Mouse (Mus musculus): ENCODE measurements around the gene Sel1l3. TPM values are rescaled to one million over a fixed set of nuclear protein-coding genes. Genes with fewer than 3 reads are reported as not detected.

Gene Sel1l3
- polyA plus RNA-seq (2015; fragmentation: Nextera tagmentation; extraction: Ambion mirVana): 5.6 and 6.2 TPM in 2 replicates

DNA sequence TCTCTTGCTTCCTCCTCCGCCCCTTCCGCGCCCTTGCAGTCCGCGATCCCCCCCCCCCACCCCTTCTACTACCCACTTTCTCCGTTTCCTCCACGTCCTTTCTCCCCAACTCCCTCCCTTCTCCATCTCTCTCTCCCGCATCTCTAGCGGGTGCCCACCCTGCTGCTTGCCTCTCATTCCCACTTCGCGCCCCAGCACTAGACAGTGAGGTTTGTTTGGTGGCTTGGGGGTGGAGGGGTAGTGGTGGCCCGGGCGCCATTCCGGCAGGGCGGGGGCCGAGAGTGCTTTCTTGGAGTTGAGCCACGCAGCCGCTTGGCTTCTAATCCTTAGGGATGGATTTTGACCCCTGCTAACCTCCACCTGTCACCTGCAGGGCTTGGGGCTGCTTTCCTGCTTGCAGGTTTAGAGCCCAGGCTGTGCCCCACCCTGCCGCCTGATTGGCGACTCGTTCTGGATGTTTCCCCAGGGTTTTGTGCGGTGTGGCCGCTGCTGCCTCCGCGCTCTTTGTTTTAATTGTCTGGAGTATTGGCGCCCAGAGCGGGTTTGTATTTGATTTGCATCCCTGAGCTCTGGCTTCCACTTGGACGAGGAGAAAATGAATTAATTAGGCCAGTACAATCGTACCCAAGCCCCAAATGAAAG, at the start of gene Sel1l3:
Gene Sel1l3, minus strand, starts transcription at position 217 of the 642 bp plus-strand sequence.
- peak within 1 kb of the TSS; percentile 98 for H3K4me2 ChIP-seq (ENCODE audit: low read length)
- peak within 1 kb of the TSS; percentile 81 for H3K4me3 ChIP-seq (ENCODE audit: low read length)
- no peaks in the 10 kb centered on the region for H3K27me3 ChIP-seq (replicated peaks; ENCODE audit: control insufficient read depth, insufficient read depth, low read length)
- WGBS: 2% methylated on average over 25 of the region's 29 CpGs
- H3K9me3 ChIP-seq (ENCODE audit: control insufficient read depth, low read length): no peaks in the 10 kb centered on the region
- H3K27ac ChIP-seq (ENCODE audit: low read depth, low read length): peak within 1 kb of the TSS; percentile 71
- peak; percentile 67 for ATAC-seq
- H3K36me3 ChIP-seq (ENCODE audit: control insufficient read depth, insufficient read depth, low read length): no peaks in the 10 kb centered on the region
- H3K4me1 ChIP-seq (ENCODE audit: control insufficient read depth, insufficient read depth, low read depth, low read length): peaks cover 18% of the 10 kb centered on the region
- peak within 1 kb of the TSS; percentile 83 for H3K9ac ChIP-seq (ENCODE audit: low read depth, low read length)

DNA sequence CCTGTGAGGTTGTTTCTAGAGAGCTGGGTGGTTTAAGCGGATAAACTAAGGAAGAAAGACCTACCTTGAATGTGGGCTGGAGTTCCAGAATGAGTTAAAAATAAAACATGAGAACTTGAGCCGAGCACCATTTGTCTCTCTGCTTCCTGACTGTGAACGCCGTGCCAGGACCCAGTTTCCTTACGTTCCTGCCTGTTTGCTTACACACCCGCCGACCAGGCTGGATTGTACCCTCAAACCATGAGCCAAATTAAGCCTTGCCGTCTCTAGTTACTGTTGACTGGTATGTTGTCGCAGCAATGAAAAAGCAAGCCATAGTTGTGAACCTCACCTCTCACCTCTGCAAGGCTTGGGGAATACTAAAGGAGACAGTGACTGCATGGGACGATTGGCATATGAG, 48.3 kb upstream of the Sel1l3 start:
- Histone ChIP-seq H3K27ac (ENCODE audit: low read depth, low read length) (no peak overlapping the region), H3K9me3 (ENCODE audit: control insufficient read depth, low read length) (no peaks in the 10 kb centered on the region), H3K4me2 (ENCODE audit: low read length) (no peak overlapping the region), H3K27me3 (replicated peaks; ENCODE audit: control insufficient read depth, insufficient read depth, low read length) (no peaks in the 10 kb centered on the region), H3K4me3 (ENCODE audit: low read length) (no peak overlapping the region), H3K36me3 (ENCODE audit: control insufficient read depth, insufficient read depth, low read length) (no peaks in the 10 kb centered on the region), H3K4me1 (ENCODE audit: control insufficient read depth, insufficient read depth, low read depth, low read length) (no peaks in the 10 kb centered on the region; the same call in 1 of the 2 replicates), H3K9ac (ENCODE audit: low read depth, low read length) (no peak overlapping the region)
- no peak for ATAC-seq
- 91% methylated on average over 10 of the region's 10 CpGs for WGBS

- no peaks in the 10 kb centered on the region for H3K27me3 ChIP-seq (replicated peaks; ENCODE audit: control insufficient read depth, insufficient read depth, low read length)
- no peak for ATAC-seq
- H3K36me3 ChIP-seq (ENCODE audit: control insufficient read depth, insufficient read depth, low read length): no peaks in the 10 kb centered on the region
- 55% methylated on average over 5 of the region's 5 CpGs for WGBS
- no peaks in the 10 kb centered on the region; the same call in 1 of the 2 replicates for H3K4me1 ChIP-seq (ENCODE audit: control insufficient read depth, insufficient read depth, low read depth, low read length)
- no peak overlapping the region for H3K4me3 ChIP-seq (ENCODE audit: low read length)
- H3K27ac ChIP-seq (ENCODE audit: low read depth, low read length): no peak overlapping the region
- no peak overlapping the region for H3K9ac ChIP-seq (ENCODE audit: low read depth, low read length)
- H3K9me3 ChIP-seq (ENCODE audit: control insufficient read depth, low read length): no peaks in the 10 kb centered on the region
- H3K4me2 ChIP-seq (ENCODE audit: low read length): no peak overlapping the region
These were observed 46.2 kb upstream of the Sel1l3 start for GRCm38 (mm10) chr5:53259894-53260293.

DNA sequence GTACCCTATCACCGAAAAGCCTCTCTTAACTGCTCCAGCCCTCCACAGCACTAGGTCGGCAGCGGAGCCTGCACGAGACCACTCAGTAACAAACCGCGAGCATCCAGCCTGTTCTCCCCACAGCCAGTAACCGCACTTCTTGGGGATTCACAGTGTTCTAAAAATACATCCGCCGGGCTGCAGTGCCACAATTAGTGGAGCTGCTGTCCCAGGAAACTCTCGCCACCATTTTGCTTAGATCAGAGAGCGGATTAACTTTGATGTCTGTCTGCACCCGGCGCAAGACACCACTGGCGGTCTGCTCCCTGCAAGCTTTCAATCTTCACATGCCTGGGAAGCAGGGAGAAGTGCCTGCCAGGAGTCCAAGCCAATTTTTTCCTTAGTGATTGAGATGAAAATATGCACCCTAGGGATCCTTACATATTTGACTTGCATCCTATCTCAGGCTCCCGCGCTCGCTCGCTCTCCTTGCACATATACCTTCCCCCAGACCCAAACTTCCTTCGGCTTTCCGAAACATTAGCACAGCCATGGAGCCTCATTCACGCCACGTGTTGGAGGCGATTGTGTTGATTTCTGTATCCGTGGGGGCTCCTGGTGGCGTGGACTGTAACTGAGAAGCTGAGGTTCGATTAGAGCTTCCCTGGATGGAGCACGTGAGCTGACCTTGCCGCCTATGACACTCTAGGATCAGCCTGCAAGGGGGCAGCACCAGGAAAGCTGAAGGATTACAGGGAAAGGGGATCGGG, 44.5 kb upstream of the Sel1l3 start:
- peak overlapping the region; percentile 42 for H3K9ac ChIP-seq (ENCODE audit: low read depth, low read length)
- H3K4me3 ChIP-seq (ENCODE audit: low read length): peak overlapping the region; percentile 35
- peak overlapping the region; percentile 68 for H3K4me2 ChIP-seq (ENCODE audit: low read length)
- no peaks in the 10 kb centered on the region; the same call in 1 of the 2 replicates for H3K4me1 ChIP-seq (ENCODE audit: control insufficient read depth, insufficient read depth, low read depth, low read length)
- WGBS: 4% methylated on average over 29 of the region's 29 CpGs
- H3K36me3 ChIP-seq (ENCODE audit: control insufficient read depth, insufficient read depth, low read length): no peaks in the 10 kb centered on the region
- ATAC-seq: peak; percentile 67
- H3K27me3 ChIP-seq (replicated peaks; ENCODE audit: control insufficient read depth, insufficient read depth, low read length): no peaks in the 10 kb centered on the region
- no peaks in the 10 kb centered on the region for H3K9me3 ChIP-seq (ENCODE audit: control insufficient read depth, low read length)
- no peak overlapping the region for H3K27ac ChIP-seq (ENCODE audit: low read depth, low read length)

DNA sequence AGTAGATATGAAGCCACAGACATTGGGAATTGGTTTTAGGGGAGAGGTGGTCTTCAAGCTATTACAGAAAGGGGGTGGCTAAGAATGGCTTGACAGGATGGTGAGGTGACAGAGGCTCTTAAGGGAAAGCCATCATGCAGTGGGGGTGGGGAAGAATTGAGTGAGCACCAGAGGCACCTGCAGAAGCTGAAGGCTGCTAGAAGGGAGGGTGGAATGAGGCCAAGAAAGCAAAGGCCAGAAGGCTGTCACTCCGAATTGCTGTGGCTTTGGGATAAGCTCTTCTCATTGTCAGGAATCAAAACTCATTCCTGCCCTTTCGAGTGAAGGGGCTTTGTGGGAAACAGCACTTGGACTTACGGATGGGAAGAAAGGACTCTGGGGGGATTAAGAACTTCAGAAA, 41.1 kb upstream of the Sel1l3 start:
- ATAC-seq: no peak
- no peak overlapping the region for H3K9ac ChIP-seq (ENCODE audit: low read depth, low read length)
- H3K27me3 ChIP-seq (replicated peaks; ENCODE audit: control insufficient read depth, insufficient read depth, low read length): no peaks in the 10 kb centered on the region
- H3K36me3 ChIP-seq (ENCODE audit: control insufficient read depth, insufficient read depth, low read length): no peaks in the 10 kb centered on the region
- H3K4me2 ChIP-seq (ENCODE audit: low read length): no peak overlapping the region
- H3K4me1 ChIP-seq (ENCODE audit: control insufficient read depth, insufficient read depth, low read depth, low read length): no peaks in the 10 kb centered on the region; the same call in 1 of the 2 replicates
- WGBS: 67% methylated on average over 3 of the region's 3 CpGs
- H3K27ac ChIP-seq (ENCODE audit: low read depth, low read length): no peak overlapping the region
- H3K4me3 ChIP-seq (ENCODE audit: low read length): no peak overlapping the region
- H3K9me3 ChIP-seq (ENCODE audit: control insufficient read depth, low read length): no peaks in the 10 kb centered on the region

DNA sequence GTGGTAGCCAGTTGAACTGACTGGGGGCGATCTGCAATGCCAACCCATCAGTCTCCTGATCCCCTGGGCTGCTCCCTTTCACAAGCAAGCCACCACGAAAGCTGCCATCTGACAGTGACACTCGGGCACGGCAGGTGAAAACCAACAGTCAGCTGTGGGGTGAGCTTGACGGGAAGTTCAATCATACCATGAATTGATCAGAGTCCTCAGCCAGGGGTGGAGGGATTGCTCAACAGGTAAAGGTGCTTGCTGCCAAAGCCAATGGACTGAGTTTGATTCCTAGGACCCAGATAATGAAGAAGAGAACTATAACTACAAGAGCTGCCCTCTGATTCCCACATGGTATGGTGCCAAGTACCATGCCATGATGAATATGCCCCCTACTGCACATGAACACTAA, 40.4 kb upstream of the Sel1l3 start:
- no peaks in the 10 kb centered on the region for H3K9me3 ChIP-seq (ENCODE audit: control insufficient read depth, low read length)

GRCm38 (mm10) chr5:53249431-53250061, 35.8 kb upstream of the Sel1l3 start:
- 44% methylated on average over 4 of the region's 4 CpGs for WGBS
- Histone ChIP-seq H3K4me1 (ENCODE audit: control insufficient read depth, insufficient read depth, low read depth, low read length) (peaks cover 2% of the 10 kb centered on the region), H3K36me3 (ENCODE audit: control insufficient read depth, insufficient read depth, low read length) (no peaks in the 10 kb centered on the region), H3K9ac (ENCODE audit: low read depth, low read length) (no peak overlapping the region), H3K4me3 (ENCODE audit: low read length) (no peak overlapping the region), H3K9me3 (ENCODE audit: control insufficient read depth, low read length) (no peaks in the 10 kb centered on the region), H3K4me2 (ENCODE audit: low read length) (no peak overlapping the region), H3K27ac (ENCODE audit: low read depth, low read length) (no peak overlapping the region), H3K27me3 (replicated peaks; ENCODE audit: control insufficient read depth, insufficient read depth, low read length) (no peaks in the 10 kb centered on the region)
- peak; percentile 79 for ATAC-seq

More for the DNA sequence above, 40.4 kb upstream of the Sel1l3 start:
- Histone ChIP-seq H3K27me3 (replicated peaks; ENCODE audit: control insufficient read depth, insufficient read depth, low read length) (no peaks in the 10 kb centered on the region), H3K4me1 (ENCODE audit: control insufficient read depth, insufficient read depth, low read depth, low read length) (no peaks in the 10 kb centered on the region; the same call in 1 of the 2 replicates), H3K36me3 (ENCODE audit: control insufficient read depth, insufficient read depth, low read length) (no peaks in the 10 kb centered on the region), H3K9ac (ENCODE audit: low read depth, low read length) (no peak overlapping the region), H3K4me2 (ENCODE audit: low read length) (no peak overlapping the region), H3K27ac (ENCODE audit: low read depth, low read length) (no peak overlapping the region), H3K4me3 (ENCODE audit: low read length) (no peak overlapping the region)
- ATAC-seq: no peak
- 72% methylated on average over 5 of the region's 5 CpGs for WGBS

DNA sequence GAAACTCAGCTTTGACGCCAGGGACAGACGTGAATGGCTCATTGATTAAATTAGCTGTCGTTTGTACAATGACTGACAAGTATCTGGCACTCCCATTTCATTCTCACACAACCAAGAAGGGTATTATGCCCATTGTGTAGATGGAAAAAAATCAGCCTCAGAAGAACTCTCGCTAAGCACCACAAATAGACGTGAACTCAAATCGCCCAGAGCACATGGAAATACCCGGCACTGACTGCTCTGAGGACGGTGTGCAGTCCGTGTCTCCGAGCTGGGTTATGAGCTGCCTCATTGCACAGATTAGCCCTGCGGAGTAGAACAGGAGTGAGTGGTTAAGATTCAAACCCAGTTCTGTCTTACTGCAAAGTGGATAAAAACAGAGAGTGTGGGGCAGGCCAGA, 34.8 kb upstream of the Sel1l3 start:
- WGBS: 25% methylated on average over 11 of the region's 11 CpGs
- H3K36me3 ChIP-seq (ENCODE audit: control insufficient read depth, insufficient read depth, low read length): no peaks in the 10 kb centered on the region
- peaks cover 2% of the 10 kb centered on the region for H3K4me1 ChIP-seq (ENCODE audit: control insufficient read depth, insufficient read depth, low read depth, low read length)
- no peaks in the 10 kb centered on the region for H3K9me3 ChIP-seq (ENCODE audit: control insufficient read depth, low read length)
- H3K27ac ChIP-seq (ENCODE audit: low read depth, low read length): no peak overlapping the region
- H3K9ac ChIP-seq (ENCODE audit: low read depth, low read length): no peak overlapping the region
- no peak overlapping the region for H3K4me3 ChIP-seq (ENCODE audit: low read length)
- no peaks in the 10 kb centered on the region for H3K27me3 ChIP-seq (replicated peaks; ENCODE audit: control insufficient read depth, insufficient read depth, low read length)
- H3K4me2 ChIP-seq (ENCODE audit: low read length): no peak overlapping the region
- ATAC-seq: no peak

- no peaks in the 10 kb centered on the region for H3K36me3 ChIP-seq (ENCODE audit: control insufficient read depth, insufficient read depth, low read length)
- peaks cover 5% of the 10 kb centered on the region for H3K4me1 ChIP-seq (ENCODE audit: control insufficient read depth, insufficient read depth, low read depth, low read length)
- H3K9ac ChIP-seq (ENCODE audit: low read depth, low read length): no peak overlapping the region
- no peak overlapping the region for H3K27ac ChIP-seq (ENCODE audit: low read depth, low read length)
- H3K27me3 ChIP-seq (replicated peaks; ENCODE audit: control insufficient read depth, insufficient read depth, low read length): no peaks in the 10 kb centered on the region
- no peak for ATAC-seq
- H3K4me3 ChIP-seq (ENCODE audit: low read length): no peak overlapping the region
- no peaks in the 10 kb centered on the region for H3K9me3 ChIP-seq (ENCODE audit: control insufficient read depth, low read length)
- no peak overlapping the region for H3K4me2 ChIP-seq (ENCODE audit: low read length)
- WGBS: 53% methylated on average over 10 of the region's 10 CpGs
These were observed 30.2 kb upstream of the Sel1l3 start for GRCm38 (mm10) chr5:53243933-53244332.
